Mouse (Mus musculus) olfactory bulb, adult 2 months (tissue): ENCODE data around the gene Gps2.

Experiments used
- CTCF ChIP-seq: fragments of 200-500 bp; IDR thresholded peaks from 2 replicates; pipeline ENCODE4 v1.5.1; 2012; ENCODE audit warnings: low read depth, mild to moderate bottlenecking, low read length, moderate library complexity; ENCODE audit not compliant: insufficient read depth
- POLR2A ChIP-seq: fragments of 200-500 bp; IDR thresholded peaks from 2 replicates; pipeline ENCODE4 v1.6.1; 2012; ENCODE audit warnings: mild to moderate bottlenecking, low read depth, low read length, moderate library complexity; ENCODE audit not compliant: insufficient read depth

DNA sequence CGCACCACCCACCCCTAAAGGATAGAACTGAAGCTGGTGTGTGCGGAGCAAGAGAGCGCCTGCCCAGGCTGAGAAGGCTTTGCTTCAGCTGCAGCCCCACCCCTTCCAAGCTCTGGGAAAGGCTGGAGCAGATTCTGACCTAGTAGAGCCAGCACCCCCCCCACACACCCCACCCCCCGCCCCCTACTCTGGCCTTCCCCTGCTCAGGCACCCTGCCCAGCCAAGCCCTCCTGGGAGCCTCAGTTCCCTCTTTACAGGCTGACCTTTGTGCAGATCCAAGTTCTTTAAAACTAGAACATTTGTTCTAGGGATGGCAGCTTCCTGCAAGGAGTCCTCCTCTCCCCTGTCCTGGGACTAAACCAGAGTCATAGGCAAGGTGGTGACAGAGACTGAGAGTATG is 23.7 kb downstream of the Gps2 start:
- TF ChIP-seq CTCF = no peak
- no peak for TF ChIP-seq POLR2A
